Mouse (Mus musculus) embryonic facial prominence, embryonic 10.5 days (tissue): ENCODE results near the gene Phf21a. TPM values are rescaled to one million over a fixed set of nuclear protein-coding genes. Genes with fewer than 3 reads are reported as not detected.

Experiments used
- DNase-seq: peaks from one replicate; pipeline ENCODE4 v3.0.0-alpha.2; 2017; ENCODE audit warnings: low spot score
- H3K27ac ChIP-seq: fragments of 300-500 bp; sonication (generic); replicated peaks from 2 replicates; pipeline ENCODE4 v1.5.1; 2016; ENCODE audit warnings: mild to moderate bottlenecking
- H3K27me3 ChIP-seq: fragments of 300-500 bp; sonication (generic); replicated peaks from 2 replicates; pipeline ENCODE4 v1.6.1; 2016; ENCODE audit warnings: low read depth, mild to moderate bottlenecking; ENCODE audit not compliant: poor library complexity, severe bottlenecking
- H3K36me3 ChIP-seq: fragments of 300-500 bp; sonication (generic); replicated peaks from 2 replicates; pipeline ENCODE4 v1.6.1; 2016; ENCODE audit warnings: mild to moderate bottlenecking, moderate library complexity
- H3K4me1 ChIP-seq: fragments of 300-500 bp; sonication (generic); 2 replicates; pipeline ENCODE4 v1.6.1; 2016
- H3K4me3 ChIP-seq: fragments of 300-500 bp; sonication (generic); 2 replicates; pipeline ENCODE4 v1.5.1; 2016; ENCODE audit warnings: mild to moderate bottlenecking, moderate library complexity
- H3K9me3 ChIP-seq: fragments of 300-500 bp; sonication (generic); 2 replicates; pipeline ENCODE4 v1.6.1; 2016; ENCODE audit warnings: mild to moderate bottlenecking
- WGBS: fragments of 180-500 bp; shearing (Covaris S2); methylation state at CpG from one replicate; pipeline ENCODE4 v1.1.7; 2016; 5-methylcytosine and 5-hydroxymethylcytosine counted together
- polyA plus RNA-seq: library from polyadenylated mRNA; unstranded; fragments of >200 nt; fragmentation: Nextera tagmentation; extraction: Ambion mirVana; gene quantifications from 2 replicates; pipeline ENCODE4 v1.2.1, GENCODE M21; 2016

Gene Phf21a
- polyA plus RNA-seq, 1 experiment from 2014 or later = 41.3 TPM

DNA sequence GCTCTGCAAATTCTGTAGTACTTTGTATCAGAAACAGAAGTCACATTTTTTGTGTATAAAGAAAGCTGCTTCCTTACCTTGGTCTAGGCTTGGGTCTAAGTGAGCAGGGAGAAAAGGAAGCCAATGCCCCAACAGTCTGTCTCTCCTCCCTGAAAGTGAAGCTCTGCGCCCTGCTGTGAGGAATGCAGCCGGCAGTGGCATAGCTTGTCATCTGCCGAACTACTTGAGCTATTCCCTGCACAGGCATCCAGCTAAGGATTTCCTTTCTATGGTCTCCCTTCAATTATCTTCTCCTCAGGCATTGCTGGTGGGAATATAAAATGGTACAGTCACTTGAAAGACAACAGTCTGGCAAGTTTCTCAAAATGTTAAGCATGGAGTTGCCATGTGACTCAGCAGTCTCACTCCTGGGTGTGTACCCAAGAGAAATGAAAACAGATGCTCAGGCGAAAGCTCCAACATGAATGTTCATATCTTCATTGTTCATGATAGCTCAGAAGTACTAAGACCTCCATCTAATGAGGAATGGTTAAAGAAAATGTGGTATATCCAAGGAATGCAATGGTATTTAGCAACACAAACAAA, 164.5 kb downstream of the Phf21a start:
- peaks cover 37% of the 10 kb centered on the region for H3K36me3 ChIP-seq
- H3K27me3 ChIP-seq = no peaks in the 10 kb centered on the region
- DNase-seq = no peak
- 59% methylated on average over 4 of the region's 4 CpGs for WGBS
- H3K27ac ChIP-seq = no peak overlapping the region
- H3K4me3 ChIP-seq = no peak overlapping the region
- no peaks in the 10 kb centered on the region for H3K9me3 ChIP-seq
- H3K4me1 ChIP-seq = no peaks in the 10 kb centered on the region

GRCm38 (mm10) chr2:92259924-92260323, 167.0 kb downstream of the Phf21a start:
- H3K9me3 ChIP-seq = no peaks in the 10 kb centered on the region
- no peaks in the 10 kb centered on the region for H3K27me3 ChIP-seq
- H3K4me3 ChIP-seq = no peak overlapping the region
- WGBS = 90% methylated on average over 2 of the region's 2 CpGs
- H3K27ac ChIP-seq = no peak overlapping the region
- H3K4me1 ChIP-seq = no peaks in the 10 kb centered on the region
- no peak for DNase-seq
- peaks cover 32% of the 10 kb centered on the region for H3K36me3 ChIP-seq

GRCm38 (mm10) chr2:92266100-92266617, 173.2 kb downstream of the Phf21a start:
- 85% methylated on average over 9 of the region's 9 CpGs for WGBS
- Histone ChIP-seq H3K27me3 (no peaks in the 10 kb centered on the region), H3K27ac (no peak overlapping the region), H3K36me3 (peaks cover 18% of the 10 kb centered on the region), H3K4me1 (no peaks in the 10 kb centered on the region), H3K9me3 (no peaks in the 10 kb centered on the region), H3K4me3 (no peak overlapping the region)
- no peak for DNase-seq

- peaks cover 18% of the 10 kb centered on the region for H3K36me3 ChIP-seq
- 87% methylated on average over 5 of the region's 5 CpGs for WGBS
Observed at GRCm38 (mm10) chr2:92269227-92269626, 176.3 kb downstream of the Phf21a start.

DNA sequence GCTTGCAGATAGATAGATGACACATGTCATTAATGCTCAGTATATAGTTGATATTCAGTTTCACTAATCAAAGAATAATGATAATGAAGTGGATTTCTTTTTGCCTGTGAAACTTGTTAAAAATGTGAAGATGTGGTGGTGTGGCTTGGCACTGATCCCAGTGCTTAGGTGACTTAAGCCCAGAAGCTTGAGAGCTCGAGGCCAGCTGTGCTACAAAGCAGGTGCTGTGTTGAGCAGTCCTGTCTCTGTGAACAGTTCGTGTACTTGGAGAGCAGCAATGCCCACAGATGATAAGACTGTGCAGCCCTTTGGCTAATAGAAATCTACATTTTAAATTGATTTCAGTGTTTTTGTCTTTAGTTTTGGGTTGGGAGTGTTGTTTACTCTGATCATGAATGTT, 179.6 kb downstream of the Phf21a start:
- Histone ChIP-seq H3K27ac (no peak overlapping the region), H3K27me3 (no peaks in the 10 kb centered on the region), H3K4me3 (no peak overlapping the region), H3K36me3 (peaks cover 16% of the 10 kb centered on the region), H3K4me1 (no peaks in the 10 kb centered on the region), H3K9me3 (no peaks in the 10 kb centered on the region)
- no peak for DNase-seq
- WGBS = 79% methylated on average over 2 of the region's 2 CpGs

More at GRCm38 (mm10) chr2:92269227-92269626, 176.3 kb downstream of the Phf21a start:
- DNase-seq = no peak
- Histone ChIP-seq H3K9me3 (no peaks in the 10 kb centered on the region), H3K4me3 (no peak overlapping the region), H3K27me3 (no peaks in the 10 kb centered on the region), H3K4me1 (no peaks in the 10 kb centered on the region), H3K27ac (no peak overlapping the region)

- WGBS = 93% methylated on average over 6 of the region's 6 CpGs
- H3K27me3 ChIP-seq = no peaks in the 10 kb centered on the region
Observed at GRCm38 (mm10) chr2:92273101-92273801, 180.3 kb downstream of the Phf21a start.

GRCm38 (mm10) chr2:92273802-92274183, 180.9 kb downstream of the Phf21a start:
- 89% methylated on average over 4 of the region's 4 CpGs for WGBS
- H3K4me1 ChIP-seq = no peaks in the 10 kb centered on the region
- H3K27ac ChIP-seq = no peak overlapping the region
- H3K36me3 ChIP-seq = peaks cover 14% of the 10 kb centered on the region
- no peak overlapping the region for H3K4me3 ChIP-seq
- H3K27me3 ChIP-seq = no peaks in the 10 kb centered on the region
- no peaks in the 10 kb centered on the region for H3K9me3 ChIP-seq
- DNase-seq = no peak

More at GRCm38 (mm10) chr2:92273101-92273801, 180.3 kb downstream of the Phf21a start:
- H3K4me3 ChIP-seq = no peak overlapping the region
- DNase-seq = no peak
- H3K36me3 ChIP-seq = peaks cover 16% of the 10 kb centered on the region
- H3K27ac ChIP-seq = no peak overlapping the region
- no peaks in the 10 kb centered on the region for H3K4me1 ChIP-seq
- H3K9me3 ChIP-seq = no peaks in the 10 kb centered on the region

DNA sequence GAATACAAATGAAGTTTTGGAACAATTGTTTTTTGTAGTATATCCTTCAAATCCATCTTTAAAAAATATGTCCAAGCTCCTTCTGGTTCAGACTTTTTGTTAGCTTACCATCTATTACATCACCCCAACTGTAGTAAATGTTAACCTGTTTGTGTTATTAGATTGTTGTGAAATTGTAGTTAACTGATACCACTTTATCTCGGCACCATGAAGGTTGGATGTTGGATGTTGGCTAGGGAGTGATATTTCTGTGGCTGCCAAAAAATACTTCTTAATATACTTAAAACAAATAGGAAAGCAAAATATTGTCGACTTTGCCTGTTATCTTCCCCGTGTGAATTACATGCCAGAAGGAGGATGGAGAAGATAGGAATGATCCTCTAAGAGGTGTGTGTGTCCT, 184.9 kb downstream of the Phf21a start:
- 0 out of 2 replicates have a peak, but pooled peaks cover 4% of the 10 kb centered on the region for H3K36me3 ChIP-seq
- no peaks in the 10 kb centered on the region for H3K27me3 ChIP-seq
- no peaks in the 10 kb centered on the region for H3K4me1 ChIP-seq
- 86% methylated on average over 3 of the region's 3 CpGs for WGBS
- no peak overlapping the region for H3K27ac ChIP-seq
- no peaks in the 10 kb centered on the region for H3K9me3 ChIP-seq
- DNase-seq = no peak
- no peak overlapping the region for H3K4me3 ChIP-seq

GRCm38 (mm10) chr2:92278663-92279062, 185.7 kb downstream of the Phf21a start:
- Histone ChIP-seq H3K9me3 (no peaks in the 10 kb centered on the region), H3K27me3 (no peaks in the 10 kb centered on the region), H3K4me1 (no peaks in the 10 kb centered on the region), H3K36me3 (0 out of 2 replicates have a peak, but pooled peaks cover 4% of the 10 kb centered on the region), H3K27ac (no peak overlapping the region), H3K4me3 (no peak overlapping the region)
- WGBS = 88% methylated on average over 7 of the region's 7 CpGs
- DNase-seq = no peak

- Histone ChIP-seq H3K9me3 (no peaks in the 10 kb centered on the region), H3K27me3 (no peaks in the 10 kb centered on the region), H3K4me1 (no peaks in the 10 kb centered on the region), H3K27ac (no peak overlapping the region), H3K4me3 (no peak overlapping the region), H3K36me3 (0 out of 2 replicates have a peak, but pooled peaks cover 4% of the 10 kb centered on the region)
- no peak for DNase-seq
- 81% methylated on average over 6 of the region's 6 CpGs for WGBS
Observed at GRCm38 (mm10) chr2:92279398-92279797, 186.5 kb downstream of the Phf21a start.

DNA sequence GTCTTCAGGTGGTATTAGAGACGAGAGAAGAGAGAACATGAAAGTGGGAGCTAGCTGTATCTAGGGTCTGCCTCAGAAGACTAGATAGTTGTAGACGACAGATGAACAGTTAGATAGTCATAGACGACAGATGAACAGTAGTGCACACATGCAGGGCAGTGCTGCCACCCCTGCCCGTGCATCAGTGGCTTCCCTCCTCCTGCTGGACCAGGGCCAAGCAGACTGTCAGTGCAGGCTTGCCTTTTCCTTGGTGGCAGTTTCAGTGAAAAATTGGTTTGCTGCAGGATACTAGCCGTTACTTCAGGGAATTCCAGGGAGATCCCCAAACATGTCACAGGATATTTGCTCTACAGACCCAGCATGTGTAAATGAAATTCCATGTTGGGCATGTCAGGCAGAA, 192.7 kb downstream of the Phf21a start:
- no peak overlapping the region for H3K4me3 ChIP-seq
- H3K27ac ChIP-seq = no peak overlapping the region
- H3K9me3 ChIP-seq = no peaks in the 10 kb centered on the region
- 85% methylated on average over 5 of the region's 5 CpGs for WGBS
- no peak for DNase-seq
- H3K4me1 ChIP-seq = no peaks in the 10 kb centered on the region
- H3K27me3 ChIP-seq = no peaks in the 10 kb centered on the region
- H3K36me3 ChIP-seq = peaks cover 6% of the 10 kb centered on the region; the same call in 1 of the 2 replicates

DNA sequence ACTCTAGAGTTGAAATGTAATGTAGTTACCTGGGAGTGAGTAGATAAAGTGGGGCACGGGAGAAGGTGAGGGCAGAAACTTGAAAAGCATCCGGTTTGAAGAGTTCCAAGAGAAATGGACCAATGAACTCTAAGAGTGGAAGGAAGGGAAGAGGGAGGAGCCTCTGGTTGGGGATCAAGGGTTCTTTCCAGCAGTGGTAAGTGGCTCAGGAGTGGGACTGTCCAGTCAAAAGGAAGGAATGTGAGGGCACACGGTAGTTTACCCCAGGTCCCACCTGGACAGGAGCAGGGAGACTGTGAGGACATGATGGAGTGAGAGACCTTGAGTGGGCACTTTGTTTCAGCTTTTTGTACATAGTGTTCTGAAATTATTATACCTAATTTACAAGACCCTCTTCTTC, 196.4 kb downstream of the Phf21a start:
- Histone ChIP-seq H3K27me3 (no peaks in the 10 kb centered on the region), H3K4me1 (no peaks in the 10 kb centered on the region), H3K36me3 (peaks cover 6% of the 10 kb centered on the region; the same call in 1 of the 2 replicates), H3K9me3 (no peaks in the 10 kb centered on the region), H3K4me3 (no peak overlapping the region), H3K27ac (no peak overlapping the region)
- no peak for DNase-seq
- 67% methylated on average over 3 of the region's 3 CpGs for WGBS

DNA sequence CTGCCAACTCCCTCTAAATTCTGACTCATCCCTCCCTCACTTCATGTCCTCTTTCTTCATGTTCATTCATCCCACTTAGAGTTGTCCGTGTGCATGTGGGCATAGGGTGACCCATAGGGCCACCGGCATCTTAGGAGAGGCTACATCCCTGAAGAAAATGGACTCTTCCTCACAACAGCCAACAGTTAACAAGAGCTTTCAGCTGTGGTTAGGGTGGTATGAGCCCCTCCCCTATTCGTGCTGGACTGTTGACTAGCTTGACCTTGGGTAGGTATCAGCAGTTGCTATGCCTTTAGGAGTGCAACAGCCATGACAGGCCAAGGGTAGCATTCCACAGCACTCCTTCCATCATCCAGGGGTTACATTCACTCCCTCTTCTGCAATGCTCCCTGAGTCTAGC, 198.6 kb downstream of the Phf21a start:
- H3K27ac ChIP-seq = no peak overlapping the region
- H3K27me3 ChIP-seq = no peaks in the 10 kb centered on the region
- H3K36me3 ChIP-seq = no peaks in the 10 kb centered on the region
- no peak for DNase-seq
- no peaks in the 10 kb centered on the region for H3K9me3 ChIP-seq
- no peaks in the 10 kb centered on the region for H3K4me1 ChIP-seq
- no peak overlapping the region for H3K4me3 ChIP-seq
- 93% methylated on average over 3 of the region's 3 CpGs for WGBS
